20 mouse cellular contexts compared by ENCODE assay signal in genomic region chr14:45034293-45034692, GRCm38 (mm10). TPM values are rescaled to one million over a fixed set of nuclear protein-coding genes. Genes with fewer than 3 reads are reported as not detected.
DNase-seq lines count a peak whose midpoint lies in the region; ATAC-seq lines count a peak whose summit lies in the region.
"Had no signal": no experiment of that assay in that cellular context is flagged by ENCODE, and none has a peak within 500 bp of the region (broad histone marks: within the 10 kb centered on the region; RNA-seq: fewer than 3 reads in every experiment).

No protein-coding gene starts in this region.

- intact Hi-C loops in gastrocnemius, postnatal 36 days (cut with DNase I): no loop called here

- peak; percentile 46 for ATAC-seq in CD4-positive, CD25-positive, alpha-beta regulatory T cell, adult 4 months
- ATAC-seq in activated CD4-positive, CD25-positive, alpha-beta regulatory T cell, adult 4 months: peak; percentile 24
- ATAC-seq in inflammation-experienced regulatory T-cells, adult 6 months: peak; percentile 48
- ATAC-seq: forebrain, embryonic 13.5 days; forebrain, embryonic 16.5 days; Patski had no signal

- DNase-seq in CD4-positive helper T cell, adult 2 months (ENCODE audit: low read depth, low spot score): peak; percentile 36
- DNase-seq in retina, embryonic 14.5 days (ENCODE audit: low spot score): no peak
- no peak for DNase-seq in gastrocnemius, postnatal 36 days
- DNase-seq in layer of hippocampus, adult 9-11 months: no peak
- DNase-seq: adrenal gland, adult 2 months; adrenal gland, postnatal 10 days; adrenal gland, postnatal 36 days; B cell, adult 2 months; cerebellum, adult 11-12 months; cerebellum, adult 2 months; cerebellum, adult 9-10 months; cerebellum, postnatal 10 days; cerebellum, postnatal 25 days had no signal

RNA-seq across cellular contexts. Expression of gene Ptger2, which starts 46.3 kb away (rescaled TPM):
- 10 to 100 TPM; 53.3 to 78.7 TPM for polyA plus RNA-seq in CD4-positive, CD25-positive, alpha-beta regulatory T cell, adult 4 months (2017; shearing (Covaris generic))
- 10 to 100 TPM; 36.1 to 41.2 TPM for polyA plus RNA-seq in activated CD4-positive, CD25-positive, alpha-beta regulatory T cell, adult 4 months (2017; shearing (Covaris generic))
- polyA plus RNA-seq in inflammation-experienced regulatory T-cells, adult 6 months (2017; shearing (Covaris generic)): 10 to 100 TPM; 38.8 to 88.6 (median 61.0) TPM
- total RNA-seq in gastrocnemius, postnatal 36 days (2021): under 1 TPM; 0.07 to 0.08 TPM
- polyA plus RNA-seq: G1E had no signal
